Mouse (Mus musculus) cerebellum, postnatal 36 days (tissue): Measurements from ENCODE around the gene Ctsll3.

Experiments used
- DNase-seq, 2 experiments: peaks; one replicate each; pipeline ENCODE4 v3.0.0; 2021 to 2022; ENCODE audit warnings: mixed read lengths in 2 of 2

Ctsll3 gene

GRCm38 (mm10) chr13:60802749-60803148 lies at the start of gene Ctsll3:
Gene Ctsll3 (minus strand): TSS chr13:60802849.
- no peak for DNase-seq

GRCm38 (mm10) chr13:60848241-60849120 lies 45.8 kb upstream of the Ctsll3 start:
- DNase-seq = no peak

GRCm38 (mm10) chr13:60843153-60843552 lies 40.5 kb upstream of the Ctsll3 start:
- DNase-seq = no peak

GRCm38 (mm10) chr13:60842703-60843102 lies 40.1 kb upstream of the Ctsll3 start:
- DNase-seq = no peak

- DNase-seq = no peak
These were observed 36.8 kb upstream of the Ctsll3 start for GRCm38 (mm10) chr13:60839353-60839902.

- DNase-seq = no peak
These were observed 23.4 kb upstream of the Ctsll3 start for GRCm38 (mm10) chr13:60826052-60826451.

GRCm38 (mm10) chr13:60820486-60821175 lies 18.0 kb upstream of the Ctsll3 start:
- DNase-seq = no peak

GRCm38 (mm10) chr13:60819469-60819868 lies 16.8 kb upstream of the Ctsll3 start:
- no peak for DNase-seq

GRCm38 (mm10) chr13:60813722-60814121 lies 11.1 kb upstream of the Ctsll3 start:
- DNase-seq = no peak

- no peak for DNase-seq
These were observed 10.1 kb upstream of the Ctsll3 start for GRCm38 (mm10) chr13:60812768-60813167.

- DNase-seq = no peak
These were observed 7.0 kb upstream of the Ctsll3 start for GRCm38 (mm10) chr13:60809690-60810089.

- no peak for DNase-seq
These were observed 13.2 kb downstream of the Ctsll3 start for GRCm38 (mm10) chr13:60789466-60789865.

GRCm38 (mm10) chr13:60786264-60786663 lies 16.4 kb downstream of the Ctsll3 start, which contains the start of gene BC051665:
Gene BC051665 (minus strand): TSS chr13:60786364.
- no peak for DNase-seq

- no peak for DNase-seq
These were observed 19.3 kb downstream of the Ctsll3 start for GRCm38 (mm10) chr13:60783301-60783700.

GRCm38 (mm10) chr13:60780534-60780933 lies 22.1 kb downstream of the Ctsll3 start:
- no peak for DNase-seq

- DNase-seq = no peak
These were observed 41.5 kb downstream of the Ctsll3 start for GRCm38 (mm10) chr13:60761161-60761560.

- no peak for DNase-seq
These were observed 42.3 kb downstream of the Ctsll3 start for GRCm38 (mm10) chr13:60760392-60760791.

GRCm38 (mm10) chr13:60759136-60759535 lies 43.5 kb downstream of the Ctsll3 start:
- DNase-seq = no peak

- DNase-seq = no peak
These were observed 45.4 kb downstream of the Ctsll3 start for GRCm38 (mm10) chr13:60757292-60757691.

- DNase-seq = no peak
These were observed 47.4 kb downstream of the Ctsll3 start for GRCm38 (mm10) chr13:60755251-60755650.

- DNase-seq = no peak
These were observed 49.4 kb downstream of the Ctsll3 start for GRCm38 (mm10) chr13:60753216-60753615.

- no peak for DNase-seq
These were observed 51.7 kb downstream of the Ctsll3 start for GRCm38 (mm10) chr13:60750930-60751329.

GRCm38 (mm10) chr13:60748556-60748955 lies 54.1 kb downstream of the Ctsll3 start:
- no peak for DNase-seq
